Mouse (Mus musculus): ENCODE data around the gene Mcam. TPM values are rescaled to one million over a fixed set of nuclear protein-coding genes. Genes with fewer than 3 reads are reported as not detected.
A peak's percentile ranks its signal among the peaks of the same experiment; 100 is the strongest.

Gene Mcam
- total and polyA plus RNA-seq, 2 experiments from 2014 or later: 54.2 to 190 TPM

GRCm38 (mm10) chr9:44181537-44181936, 47.3 kb downstream of the Mcam start:
- H3K4me3 ChIP-seq (ENCODE audit: low read depth, low read length): no peak overlapping the region
- 9% methylated on average over 5 of the region's 5 CpGs for WGBS
- H3K4me2 ChIP-seq (ENCODE audit: low read depth, low read length): peak overlapping the region; percentile 37; the same call in 1 of the 2 replicates
- H3K27ac ChIP-seq (ENCODE audit: low read depth): peak overlapping the region; percentile 69
- no peak overlapping the region for H3K9ac ChIP-seq (replicated peaks; ENCODE audit: low read depth, low read length)
- H3K27me3 ChIP-seq (ENCODE audit: control insufficient read depth, insufficient read depth, low read length): no peaks in the 10 kb centered on the region
- peaks cover 34% of the 10 kb centered on the region for H3K4me1 ChIP-seq (ENCODE audit: control insufficient read depth, insufficient read depth)
- DNase-seq (ENCODE audit: low spot score): peak; percentile 50
- H3K36me3 ChIP-seq (replicated peaks; ENCODE audit: control insufficient read depth, insufficient read depth, low read length): 0 out of 2 replicates have a peak, but pooled peaks cover 3% of the 10 kb centered on the region
- no peaks in the 10 kb centered on the region for H3K9me3 ChIP-seq (replicated peaks; ENCODE audit: control insufficient read depth, low read length)
- TF ChIP-seq CTCF (IDR thresholded peaks at IDR 0.05; ENCODE audit: low read depth) (no peak), EP300 (IDR thresholded peaks at IDR 0.05; ENCODE audit: low read depth) (no peak)
- ATAC-seq (ENCODE audit: insufficient read depth, low read depth): peak; percentile 21; the same call in 1 of the 2 replicates

- H3K9me3 ChIP-seq (replicated peaks; ENCODE audit: control insufficient read depth, low read length): no peaks in the 10 kb centered on the region
- DNase-seq (ENCODE audit: low spot score) (peak; percentile 39), ATAC-seq (ENCODE audit: insufficient read depth, low read depth) (peak; percentile 53)
- peaks cover 30% of the 10 kb centered on the region for H3K4me1 ChIP-seq (ENCODE audit: control insufficient read depth, insufficient read depth)
- H3K9ac ChIP-seq (replicated peaks; ENCODE audit: low read depth, low read length): no peak overlapping the region
- peak overlapping the region; percentile 69 for H3K27ac ChIP-seq (ENCODE audit: low read depth)
- no peaks in the 10 kb centered on the region for H3K27me3 ChIP-seq (ENCODE audit: control insufficient read depth, insufficient read depth, low read length)
- TF ChIP-seq EP300 (IDR thresholded peaks at IDR 0.05; ENCODE audit: low read depth): no peak
- TF ChIP-seq CTCF (IDR thresholded peaks at IDR 0.05; ENCODE audit: low read depth): peak; percentile 63
- 85% methylated on average over 3 of the region's 3 CpGs for WGBS
- 0 out of 2 replicates have a peak, but pooled peaks cover 3% of the 10 kb centered on the region for H3K36me3 ChIP-seq (replicated peaks; ENCODE audit: control insufficient read depth, insufficient read depth, low read length)
- H3K4me3 ChIP-seq (ENCODE audit: low read depth, low read length): no peak overlapping the region
- H3K4me2 ChIP-seq (ENCODE audit: low read depth, low read length): no peak overlapping the region; the same call in 1 of the 2 replicates
These were observed 48.0 kb downstream of the Mcam start for GRCm38 (mm10) chr9:44182260-44182659.

DNA sequence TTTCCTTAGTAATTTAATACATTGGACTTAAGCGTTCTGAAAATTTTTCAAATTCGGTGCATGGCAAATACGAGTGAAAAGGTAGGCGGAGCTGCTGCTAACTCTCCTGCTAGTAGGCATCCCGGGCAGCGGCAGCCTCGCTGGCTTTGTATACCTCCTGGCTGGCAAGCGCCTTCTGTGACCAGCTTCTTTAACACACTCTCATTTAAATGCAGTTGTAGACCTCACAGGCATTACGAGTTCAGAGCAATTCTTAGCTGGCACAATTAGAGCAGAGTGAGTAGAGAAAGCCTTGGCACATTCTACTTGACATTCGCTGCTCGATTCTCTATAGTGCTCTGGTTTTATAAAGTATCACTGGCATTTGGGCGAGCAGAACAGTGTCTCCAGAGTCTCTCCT, 54.0 kb downstream of the Mcam start:
- H3K9ac ChIP-seq (replicated peaks; ENCODE audit: low read depth, low read length): no peak overlapping the region
- DNase-seq (ENCODE audit: low spot score) (no peak), ATAC-seq (ENCODE audit: insufficient read depth, low read depth) (no peak)

DNA sequence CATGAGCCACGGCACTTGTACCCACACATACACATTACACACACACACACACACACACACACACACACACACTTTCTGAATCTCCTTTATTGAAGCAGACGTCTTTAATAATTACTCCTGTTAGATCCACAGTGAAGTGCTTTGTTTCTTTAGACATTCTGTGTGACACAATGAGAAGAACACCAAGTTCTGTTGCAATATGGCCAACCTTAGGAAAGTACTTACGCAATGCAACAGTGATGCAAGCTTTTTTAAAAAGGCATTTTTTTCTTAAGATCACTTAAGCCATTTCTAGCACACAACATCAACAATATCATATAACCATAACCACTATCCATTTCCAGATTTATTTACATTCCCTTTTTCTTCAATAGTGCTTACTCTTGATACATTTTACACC, 56.9 kb downstream of the Mcam start:
- TF ChIP-seq CTCF (IDR thresholded peaks at IDR 0.05; ENCODE audit: low read depth) (no peak), EP300 (IDR thresholded peaks at IDR 0.05; ENCODE audit: low read depth) (no peak)
- WGBS: 86% methylated on average over 3 of the region's 3 CpGs
- H3K4me1 ChIP-seq (ENCODE audit: control insufficient read depth, insufficient read depth): peaks cover 13% of the 10 kb centered on the region
- no peak overlapping the region for H3K27ac ChIP-seq (ENCODE audit: low read depth)
- H3K27me3 ChIP-seq (ENCODE audit: control insufficient read depth, insufficient read depth, low read length): no peaks in the 10 kb centered on the region
- no peak overlapping the region for H3K9ac ChIP-seq (replicated peaks; ENCODE audit: low read depth, low read length)
- H3K9me3 ChIP-seq (replicated peaks; ENCODE audit: control insufficient read depth, low read length): no peaks in the 10 kb centered on the region
- no peak overlapping the region for H3K4me3 ChIP-seq (ENCODE audit: low read depth, low read length)
- 0 out of 2 replicates have a peak, but pooled peaks cover 6% of the 10 kb centered on the region for H3K36me3 ChIP-seq (replicated peaks; ENCODE audit: control insufficient read depth, insufficient read depth, low read length)
- DNase-seq (ENCODE audit: low spot score) (no peak), ATAC-seq (ENCODE audit: insufficient read depth, low read depth) (no peak)
- no peak overlapping the region for H3K4me2 ChIP-seq (ENCODE audit: low read depth, low read length)

More for the DNA sequence above, 54.0 kb downstream of the Mcam start:
- WGBS: 65% methylated on average over 12 of the region's 12 CpGs
- Histone ChIP-seq H3K36me3 (replicated peaks; ENCODE audit: control insufficient read depth, insufficient read depth, low read length) (no peaks in the 10 kb centered on the region), H3K4me1 (ENCODE audit: control insufficient read depth, insufficient read depth) (peaks cover under 1% of the 10 kb centered on the region), H3K9me3 (replicated peaks; ENCODE audit: control insufficient read depth, low read length) (no peaks in the 10 kb centered on the region), H3K4me3 (ENCODE audit: low read depth, low read length) (no peak overlapping the region), H3K4me2 (ENCODE audit: low read depth, low read length) (no peak overlapping the region), H3K27ac (ENCODE audit: low read depth) (no peak overlapping the region), H3K27me3 (ENCODE audit: control insufficient read depth, insufficient read depth, low read length) (no peaks in the 10 kb centered on the region)
- no peak for TF ChIP-seq CTCF (IDR thresholded peaks at IDR 0.05; ENCODE audit: low read depth)

- H3K27ac ChIP-seq (ENCODE audit: low read depth): no peak overlapping the region
- no peaks in the 10 kb centered on the region for H3K9me3 ChIP-seq (replicated peaks; ENCODE audit: control insufficient read depth, low read length)
- TF ChIP-seq EP300 (IDR thresholded peaks at IDR 0.05; ENCODE audit: low read depth) (no peak), CTCF (IDR thresholded peaks at IDR 0.05; ENCODE audit: low read depth) (no peak)
- no peak overlapping the region for H3K4me3 ChIP-seq (ENCODE audit: low read depth, low read length)
- H3K9ac ChIP-seq (replicated peaks; ENCODE audit: low read depth, low read length): no peak overlapping the region
- DNase-seq (ENCODE audit: low spot score) (no peak), ATAC-seq (ENCODE audit: insufficient read depth, low read depth) (no peak)
- WGBS: 68% methylated on average over 3 of the region's 3 CpGs
- no peak overlapping the region for H3K4me2 ChIP-seq (ENCODE audit: low read depth, low read length)
- peaks cover 13% of the 10 kb centered on the region for H3K4me1 ChIP-seq (ENCODE audit: control insufficient read depth, insufficient read depth)
- H3K36me3 ChIP-seq (replicated peaks; ENCODE audit: control insufficient read depth, insufficient read depth, low read length): peaks cover 12% of the 10 kb centered on the region
- H3K27me3 ChIP-seq (ENCODE audit: control insufficient read depth, insufficient read depth, low read length): no peaks in the 10 kb centered on the region
These were observed 58.0 kb downstream of the Mcam start for GRCm38 (mm10) chr9:44192312-44192711.

Other genes with a start within 250 kb of the Mcam start
- 6.3 and 12.5 TPM in 2 replicates for gene Thy1, start 91.1 kb upstream of the Mcam start, total RNA-seq (2014; rRNA removed; ENCODE audit: low replicate concordance)
- 3.6 and 4.4 TPM in 2 replicates for gene Thy1, start 91.1 kb upstream of the Mcam start, polyA plus RNA-seq (2015; fragmentation: Nextera tagmentation; extraction: Ambion mirVana)
- gene Usp2, start 67.4 kb upstream of the Mcam start, total RNA-seq (2014; rRNA removed; ENCODE audit: low replicate concordance): 44.9 and 48.6 TPM in 2 replicates
- gene Usp2, start 67.4 kb upstream of the Mcam start, polyA plus RNA-seq (2015; fragmentation: Nextera tagmentation; extraction: Ambion mirVana): 114 and 121 TPM in 2 replicates
- gene Mfrp, start 32.7 kb upstream of the Mcam start, total RNA-seq (2014; rRNA removed; ENCODE audit: low replicate concordance): not detected in 2 replicates
- not detected in 2 replicates for gene Mfrp, start 32.7 kb upstream of the Mcam start, polyA plus RNA-seq (2015; fragmentation: Nextera tagmentation; extraction: Ambion mirVana)
- gene C1qtnf5, start 27.2 kb upstream of the Mcam start, total RNA-seq (2014; rRNA removed; ENCODE audit: low replicate concordance): 9.0 TPM in 2 replicates
- gene C1qtnf5, start 27.2 kb upstream of the Mcam start, polyA plus RNA-seq (2015; fragmentation: Nextera tagmentation; extraction: Ambion mirVana): 4.1 and 4.5 TPM in 2 replicates
- not detected in 2 replicates for gene Gm49380, start 21.0 kb upstream of the Mcam start, total RNA-seq (2014; rRNA removed; ENCODE audit: low replicate concordance)
- gene Gm49380, start 21.0 kb upstream of the Mcam start, polyA plus RNA-seq (2015; fragmentation: Nextera tagmentation; extraction: Ambion mirVana): 0.10 TPM in 1 of 2 replicates, not detected in the other
- gene Rnf26, start 21.0 kb upstream of the Mcam start, total RNA-seq (2014; rRNA removed; ENCODE audit: low replicate concordance): 13.0 and 16.6 TPM in 2 replicates
- gene Rnf26, start 21.0 kb upstream of the Mcam start, polyA plus RNA-seq (2015; fragmentation: Nextera tagmentation; extraction: Ambion mirVana): 13.7 and 14.1 TPM in 2 replicates
- gene Cbl, start 99.6 kb downstream of the Mcam start, total RNA-seq (2014; rRNA removed; ENCODE audit: low replicate concordance): 17.6 and 18.6 TPM in 2 replicates
- gene Cbl, start 99.6 kb downstream of the Mcam start, polyA plus RNA-seq (2015; fragmentation: Nextera tagmentation; extraction: Ambion mirVana): 4.3 and 5.2 TPM in 2 replicates
- gene Ccdc153, start 106.2 kb downstream of the Mcam start, total RNA-seq (2014; rRNA removed; ENCODE audit: low replicate concordance): not detected in 2 replicates
- gene Ccdc153, start 106.2 kb downstream of the Mcam start, polyA plus RNA-seq (2015; fragmentation: Nextera tagmentation; extraction: Ambion mirVana): 2.0 TPM in 1 of 2 replicates, not detected in the other
- not detected in 2 replicates for gene Pdzd3, start 117.0 kb downstream of the Mcam start, total RNA-seq (2014; rRNA removed; ENCODE audit: low replicate concordance)
- gene Pdzd3, start 117.0 kb downstream of the Mcam start, polyA plus RNA-seq (2015; fragmentation: Nextera tagmentation; extraction: Ambion mirVana): 0.07 and 0.10 TPM in 2 replicates
- 10.4 and 15.4 TPM in 2 replicates for gene Nlrx1, start 134.1 kb downstream of the Mcam start, total RNA-seq (2014; rRNA removed; ENCODE audit: low replicate concordance)
- 8.9 and 10.2 TPM in 2 replicates for gene Nlrx1, start 134.1 kb downstream of the Mcam start, polyA plus RNA-seq (2015; fragmentation: Nextera tagmentation; extraction: Ambion mirVana)
- gene Abcg4, start 154.1 kb downstream of the Mcam start, total RNA-seq (2014; rRNA removed; ENCODE audit: low replicate concordance): 1.7 and 2.1 TPM in 2 replicates
- 0.49 and 0.69 TPM in 2 replicates for gene Abcg4, start 154.1 kb downstream of the Mcam start, polyA plus RNA-seq (2015; fragmentation: Nextera tagmentation; extraction: Ambion mirVana)
- 14.8 and 26.3 TPM in 2 replicates for gene Hinfp, start 171.2 kb downstream of the Mcam start, total RNA-seq (2014; rRNA removed; ENCODE audit: low replicate concordance)
- 7.6 and 9.4 TPM in 2 replicates for gene Hinfp, start 171.2 kb downstream of the Mcam start, polyA plus RNA-seq (2015; fragmentation: Nextera tagmentation; extraction: Ambion mirVana)
- gene C2cd2l, start 185.8 kb downstream of the Mcam start, total RNA-seq (2014; rRNA removed; ENCODE audit: low replicate concordance): 14.5 and 16.8 TPM in 2 replicates
- 4.7 and 5.0 TPM in 2 replicates for gene C2cd2l, start 185.8 kb downstream of the Mcam start, polyA plus RNA-seq (2015; fragmentation: Nextera tagmentation; extraction: Ambion mirVana)
- 27.6 and 33.3 TPM in 2 replicates for gene Dpagt1, start 191.6 kb downstream of the Mcam start, total RNA-seq (2014; rRNA removed; ENCODE audit: low replicate concordance)
- 24.5 and 25.2 TPM in 2 replicates for gene Dpagt1, start 191.6 kb downstream of the Mcam start, polyA plus RNA-seq (2015; fragmentation: Nextera tagmentation; extraction: Ambion mirVana)
- 285 and 447 TPM in 2 replicates for gene H2afx, start 200.2 kb downstream of the Mcam start, total RNA-seq (2014; rRNA removed; ENCODE audit: low replicate concordance)
- gene H2afx, start 200.2 kb downstream of the Mcam start, polyA plus RNA-seq (2015; fragmentation: Nextera tagmentation; extraction: Ambion mirVana): 69.3 and 71.2 TPM in 2 replicates
- 61.5 and 96.3 TPM in 2 replicates for gene Hmbs, start 209.8 kb downstream of the Mcam start, total RNA-seq (2014; rRNA removed; ENCODE audit: low replicate concordance)
- gene Hmbs, start 209.8 kb downstream of the Mcam start, polyA plus RNA-seq (2015; fragmentation: Nextera tagmentation; extraction: Ambion mirVana): 81.3 and 84.0 TPM in 2 replicates
- gene Vps11, start 227.2 kb downstream of the Mcam start, total RNA-seq (2014; rRNA removed; ENCODE audit: low replicate concordance): 25.0 and 27.8 TPM in 2 replicates
- 17.7 TPM in 2 replicates for gene Vps11, start 227.2 kb downstream of the Mcam start, polyA plus RNA-seq (2015; fragmentation: Nextera tagmentation; extraction: Ambion mirVana)
- gene Hyou1, start 245.0 kb downstream of the Mcam start, total RNA-seq (2014; rRNA removed; ENCODE audit: low replicate concordance): 35.5 and 37.8 TPM in 2 replicates
- 5.4 and 5.9 TPM in 2 replicates for gene Hyou1, start 245.0 kb downstream of the Mcam start, polyA plus RNA-seq (2015; fragmentation: Nextera tagmentation; extraction: Ambion mirVana)